Mouse (Mus musculus) testis, adult 2 months (tissue): ENCODE results near the gene H2-Eb1.

Experiments used
- CTCF ChIP-seq: fragments of 200-500 bp; IDR thresholded peaks from 2 replicates; pipeline ENCODE4 v1.5.1; 2012; ENCODE audit warnings: low read depth, mild to moderate bottlenecking, inconsistent platforms, low read length, moderate library complexity; ENCODE audit not compliant: control insufficient read depth, insufficient read depth, insufficient replicate concordance
- POLR2A ChIP-seq: fragments of 200-500 bp; IDR thresholded peaks from 2 replicates; pipeline ENCODE4 v1.6.1; 2012; ENCODE audit warnings: low read depth, mild to moderate bottlenecking, inconsistent platforms, low read length, moderate library complexity; ENCODE audit not compliant: control insufficient read depth

GRCm38 (mm10) chr17:34316697-34317096 lies 11.0 kb downstream of the H2-Eb1 start:
- TF ChIP-seq CTCF (no peak), POLR2A (no peak)
